Mouse (Mus musculus): ENCODE measurements around the gene Zfp160.
A peak's percentile ranks its signal among the peaks of the same experiment; 100 is the strongest.
"Not testable (repeated sequence)": the region's sequence is repeated elsewhere in the genome, so short reads cannot be mapped to it uniquely, and the experiment has no call there.

Gene Zfp160

DNA sequence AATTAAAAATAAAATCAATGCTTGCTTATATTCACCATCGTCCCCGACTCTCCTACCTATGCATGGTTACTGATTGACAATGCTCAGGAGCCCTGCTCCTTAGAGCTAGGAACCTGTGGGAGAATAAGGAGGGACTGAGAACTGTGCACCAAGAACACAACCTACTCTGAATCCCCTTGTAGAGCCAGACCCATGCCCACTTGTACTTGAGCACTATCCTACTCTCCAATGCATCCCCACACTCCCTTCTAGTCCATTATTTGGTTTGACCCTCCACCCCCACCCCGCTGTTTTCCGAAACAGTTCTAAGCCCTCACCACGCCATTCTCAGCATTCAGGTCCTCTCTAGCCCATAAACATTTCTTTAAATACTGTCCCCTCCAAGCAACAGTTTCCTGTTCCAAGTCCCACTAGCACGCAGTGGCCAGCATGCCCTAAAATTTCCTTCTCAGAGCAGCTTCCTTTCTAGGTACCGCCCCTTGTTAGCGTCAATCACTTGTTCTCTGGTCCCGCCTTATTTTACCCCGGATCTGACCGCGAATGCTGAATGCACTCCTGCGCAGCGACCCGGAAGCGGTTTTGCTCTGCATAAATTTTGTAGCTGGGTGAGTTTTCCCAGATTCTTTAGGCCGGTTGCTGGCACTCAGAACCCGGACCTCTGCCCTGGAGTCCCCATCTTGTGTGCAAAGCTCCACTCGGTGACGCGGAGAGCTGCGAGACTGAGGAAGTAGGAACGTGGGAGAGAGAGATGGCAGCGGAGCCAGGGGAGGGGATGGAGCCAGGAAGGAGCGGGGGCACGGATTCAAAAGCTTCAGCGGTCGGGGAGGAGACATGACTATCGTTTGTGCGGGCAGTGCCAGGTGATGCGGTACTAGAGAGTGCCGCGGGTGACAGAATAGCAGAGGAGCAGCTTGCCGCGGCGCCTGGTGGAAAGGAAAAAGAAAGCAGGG lies at the start of gene Zfp160:
Zfp160 (plus strand) TSS at position 522 of the 950 bp plus-strand sequence.
- peak; percentile 78 for DNase-seq (ENCODE audit: low spot score)

DNA sequence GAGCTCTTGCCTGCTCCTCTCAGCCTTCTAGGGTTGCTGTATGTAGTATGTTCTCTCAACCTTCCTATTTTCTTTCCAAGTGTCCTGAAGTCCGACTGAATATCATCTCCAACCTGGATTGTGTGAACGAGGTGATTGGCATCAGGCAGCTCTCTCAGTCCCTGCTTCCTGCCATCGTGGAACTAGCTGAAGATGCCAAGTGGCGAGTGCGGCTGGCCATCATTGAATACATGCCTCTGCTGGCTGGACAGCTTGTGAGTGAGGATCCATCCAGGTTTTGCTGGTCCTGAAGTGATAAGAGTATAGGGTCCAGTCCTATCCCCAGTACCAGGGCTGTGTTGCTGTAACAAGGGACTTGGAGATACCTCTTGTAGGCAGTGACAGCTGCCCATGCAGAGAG lies 48.3 kb upstream of the Zfp160 start:
- DNase-seq (ENCODE audit: low spot score) = no peak

DNA sequence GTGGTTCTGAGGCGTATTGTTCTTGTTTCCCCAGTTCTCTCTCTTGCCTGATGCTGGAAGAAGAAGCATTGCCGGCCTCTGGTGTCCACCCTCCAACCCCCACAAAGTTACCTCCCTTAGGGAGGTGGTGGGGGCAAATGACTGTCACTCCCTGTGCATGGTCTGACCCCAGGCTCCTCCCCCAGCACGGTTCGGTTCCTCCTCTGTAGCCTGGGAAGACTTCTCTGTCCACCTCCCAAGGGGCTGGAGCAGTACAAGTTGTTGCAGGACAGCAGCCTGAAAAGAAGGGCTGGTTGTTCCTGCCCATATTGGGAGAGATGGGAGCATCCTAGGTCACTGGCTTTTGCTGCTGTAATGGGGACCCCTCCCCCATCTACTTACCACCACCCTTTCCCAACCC lies 43.3 kb upstream of the Zfp160 start:
- DNase-seq (ENCODE audit: low spot score) = no peak

DNA sequence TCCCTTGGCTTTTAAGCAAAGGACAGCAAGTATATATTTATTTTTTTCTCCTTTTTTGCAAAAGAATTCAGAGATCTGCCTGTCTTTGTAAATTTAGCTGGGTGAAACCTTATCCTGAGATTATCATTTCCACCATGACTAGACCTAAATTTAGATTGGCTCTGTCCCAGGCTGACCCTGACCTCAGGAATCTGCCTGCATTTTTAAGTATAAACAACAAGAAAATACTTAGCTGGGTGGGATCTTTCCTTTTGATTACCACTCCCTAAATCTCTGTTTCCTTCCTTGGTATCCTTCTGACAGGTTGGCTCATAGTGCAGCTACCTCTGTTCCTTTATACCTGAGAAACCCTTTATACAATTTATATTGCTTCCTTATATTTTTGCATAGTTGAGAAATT lies 42.0 kb upstream of the Zfp160 start:
- no peak for DNase-seq (ENCODE audit: low spot score)

DNA sequence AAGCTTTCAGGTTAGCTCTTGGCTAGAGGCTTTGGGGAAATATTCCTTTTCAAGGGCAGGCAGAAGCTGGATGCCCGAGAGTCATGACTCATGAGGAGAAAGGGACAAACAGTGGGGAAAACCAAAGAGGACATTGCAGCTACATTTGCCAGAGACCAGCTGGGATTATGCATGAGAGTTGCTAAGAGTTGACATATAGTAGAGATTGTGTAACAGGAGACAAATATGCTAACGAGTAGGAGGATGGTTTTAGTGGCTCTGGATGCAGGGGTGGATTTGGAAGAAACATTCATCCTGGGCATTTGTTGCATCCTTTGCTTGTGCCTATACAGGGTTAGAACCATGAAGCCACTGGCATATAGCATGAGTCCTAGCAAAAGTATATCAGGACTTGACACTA lies 15.0 kb upstream of the Zfp160 start:
- no peak for DNase-seq (ENCODE audit: low spot score)

DNA sequence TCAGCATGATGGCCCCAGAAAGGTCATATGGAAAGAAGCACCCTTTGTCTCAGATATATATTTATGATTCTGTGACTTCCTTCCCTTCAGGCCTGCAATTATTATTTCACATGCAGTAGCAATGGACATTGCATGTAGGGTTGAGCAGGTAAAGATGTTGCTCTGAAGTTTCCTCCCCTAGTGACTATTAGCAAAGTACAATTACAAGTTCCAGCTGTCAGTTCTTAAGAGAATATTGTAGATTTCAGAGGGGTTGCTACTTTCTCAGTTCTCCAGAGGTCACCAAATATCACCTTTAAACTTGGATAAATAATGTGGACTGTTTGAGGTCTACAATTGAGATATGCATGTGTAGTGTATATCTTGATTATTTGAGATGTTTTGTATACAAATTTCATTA lies 12.3 kb upstream of the Zfp160 start, which contains the start of gene Vmn1r233:
Vmn1r233 (minus strand) TSS at position 101 of the 400 bp plus-strand sequence.
- DNase-seq (ENCODE audit: low spot score) = no peak

DNA sequence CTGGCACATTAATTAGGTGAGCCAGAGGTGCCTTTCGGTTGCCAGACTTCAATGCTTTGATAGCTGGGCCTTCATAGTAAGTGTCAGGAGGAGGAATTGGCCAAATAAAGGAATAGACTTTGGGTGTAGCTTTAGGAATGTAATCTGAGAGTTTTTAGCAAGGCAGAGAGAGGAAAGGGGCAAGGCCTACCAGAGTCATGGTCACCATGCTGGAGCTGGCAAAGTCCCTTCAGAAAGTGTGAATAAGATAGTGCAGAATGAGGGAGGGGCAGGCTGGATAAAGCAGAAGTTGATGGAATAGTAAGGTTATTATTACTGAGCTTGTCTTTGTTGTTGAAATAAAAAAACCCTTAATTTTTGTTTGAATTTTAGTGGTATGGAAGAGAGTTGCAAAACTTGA lies 1.0 kb downstream of the Zfp160 start:
- no peak for DNase-seq (ENCODE audit: low spot score)

DNA sequence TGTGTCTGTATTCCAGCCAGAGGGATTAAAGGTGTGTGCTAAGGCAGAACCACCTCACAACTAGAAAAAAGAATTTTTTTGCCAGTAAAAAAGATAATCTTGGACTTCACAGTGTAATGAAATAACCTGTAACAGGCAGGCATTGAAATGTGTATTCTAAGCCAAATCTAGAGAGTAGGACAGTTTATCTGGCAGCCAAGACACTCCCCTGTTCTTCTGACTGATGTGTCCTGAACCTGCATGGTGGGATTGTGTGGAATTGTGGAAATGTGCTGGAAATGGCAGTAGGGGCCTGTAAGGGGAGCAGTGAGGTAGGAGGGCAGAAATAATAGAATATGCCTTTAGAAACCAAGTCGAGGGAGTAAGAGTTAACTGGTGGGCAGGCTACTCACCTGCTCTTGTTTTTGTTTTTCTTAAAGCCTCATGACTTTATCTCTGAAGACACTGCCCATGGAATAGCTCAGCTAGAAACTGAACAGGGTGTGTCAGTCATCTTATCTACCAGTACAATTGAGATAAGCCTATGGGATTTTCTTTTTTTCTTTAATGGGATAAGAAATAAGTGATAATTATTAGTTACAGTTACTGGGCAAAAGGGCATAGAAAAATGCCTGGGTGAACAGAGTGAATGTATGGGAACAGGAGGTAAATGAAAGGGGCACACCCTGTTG lies 9.8 kb downstream of the Zfp160 start:
- no peak for DNase-seq (ENCODE audit: low spot score)

DNA sequence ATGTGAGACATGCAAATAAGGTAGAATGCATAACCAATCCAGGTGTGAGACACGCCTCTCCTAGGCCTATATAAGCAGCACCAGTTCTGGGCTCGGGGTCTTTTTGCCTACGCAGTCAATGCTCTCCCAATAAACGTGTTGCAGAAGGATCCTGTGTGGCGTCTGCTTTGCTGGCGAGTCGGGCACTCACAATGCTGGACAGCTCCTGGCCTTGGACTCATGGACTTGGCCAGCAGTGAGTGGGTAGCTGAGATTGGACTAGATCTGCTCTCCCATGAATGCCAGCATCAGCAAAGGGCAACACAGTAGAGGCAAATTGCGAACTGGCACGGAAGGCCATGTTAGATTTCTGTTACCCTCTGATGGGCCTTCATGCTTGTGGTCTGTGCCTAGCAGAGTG lies 39.3 kb downstream of the Zfp160 start:
- not testable (repeated sequence) for DNase-seq (ENCODE audit: low spot score)

DNA sequence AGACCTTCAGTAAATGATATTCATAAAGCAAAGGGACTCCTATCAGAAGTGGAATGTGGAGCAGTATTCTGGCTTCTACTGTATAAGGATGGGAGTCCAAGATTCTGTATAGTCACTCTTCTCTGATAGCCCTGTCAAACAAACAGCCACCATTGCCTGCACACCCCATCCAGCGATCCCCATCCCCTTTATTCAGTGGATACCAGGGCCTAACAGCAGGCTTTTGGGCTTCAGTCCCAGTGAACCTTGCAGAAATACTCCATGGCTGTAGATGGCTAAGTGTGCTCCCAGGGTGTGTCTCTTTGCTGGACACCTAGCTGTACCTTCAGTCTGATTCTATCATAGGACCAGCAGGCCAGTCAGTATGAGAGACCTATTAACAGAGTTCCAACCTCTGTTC lies 42.2 kb downstream of the Zfp160 start:
- DNase-seq (ENCODE audit: low spot score) = no peak

DNA sequence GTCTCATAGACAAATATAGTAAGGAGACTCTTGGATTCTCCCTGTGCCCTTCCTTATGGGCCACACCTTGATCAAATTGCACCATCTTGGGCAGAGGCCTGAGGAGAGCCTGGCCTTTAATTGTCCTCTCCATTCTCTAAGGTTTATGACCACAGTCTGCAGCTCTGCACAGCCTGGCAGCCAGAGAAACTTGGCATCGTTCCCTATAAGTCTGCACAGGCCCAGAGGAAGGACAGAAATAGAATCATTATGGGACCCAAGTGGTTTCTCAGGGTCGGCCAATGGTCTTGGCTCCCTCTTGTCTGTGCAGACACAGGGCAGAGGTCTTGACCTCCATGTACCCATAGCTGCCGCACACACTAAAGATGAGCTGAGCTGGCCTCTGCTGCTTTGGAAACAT lies 42.6 kb downstream of the Zfp160 start:
- not testable (repeated sequence) for DNase-seq (ENCODE audit: low spot score)

DNA sequence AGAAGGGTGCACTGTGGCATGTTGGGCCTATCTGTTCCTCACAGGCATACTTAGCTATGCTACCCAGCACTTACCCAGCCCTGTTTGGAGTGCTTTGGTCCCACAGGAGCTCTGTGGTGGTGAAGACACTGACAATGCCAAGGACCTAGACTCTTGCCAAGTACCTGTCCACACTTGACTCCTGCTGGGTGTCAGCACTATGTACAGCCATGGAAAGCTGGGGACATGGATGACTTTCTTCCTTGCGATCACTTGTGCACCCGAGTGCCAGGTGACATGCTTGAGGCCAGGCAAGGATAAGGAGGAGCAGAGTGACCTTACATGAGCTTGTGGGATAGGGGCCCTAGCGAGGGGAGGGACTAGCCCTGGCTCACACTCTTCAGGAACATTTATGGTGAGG lies 43.2 kb downstream of the Zfp160 start:
- DNase-seq (ENCODE audit: low spot score) = not testable (repeated sequence)

DNA sequence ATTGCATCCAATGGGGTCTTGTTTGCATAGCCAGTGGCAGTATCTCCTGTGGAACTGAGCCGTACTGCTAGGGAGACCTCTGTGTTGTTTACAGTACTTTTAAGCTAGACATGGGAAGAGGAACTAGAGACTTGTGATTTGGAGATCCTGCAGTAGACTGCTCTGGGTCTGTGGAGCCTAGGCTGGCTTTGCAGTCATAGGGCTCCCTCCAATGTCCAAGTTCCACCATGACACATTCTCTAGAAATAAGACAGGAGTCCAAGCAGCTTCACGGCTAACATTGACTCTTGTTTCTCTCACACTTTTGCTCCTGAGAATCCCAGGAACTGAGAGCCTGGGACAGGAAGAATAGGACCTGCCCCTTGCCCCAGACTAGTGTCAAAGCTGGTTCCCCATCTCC lies 44.6 kb downstream of the Zfp160 start:
- DNase-seq (ENCODE audit: low spot score) = no peak

DNA sequence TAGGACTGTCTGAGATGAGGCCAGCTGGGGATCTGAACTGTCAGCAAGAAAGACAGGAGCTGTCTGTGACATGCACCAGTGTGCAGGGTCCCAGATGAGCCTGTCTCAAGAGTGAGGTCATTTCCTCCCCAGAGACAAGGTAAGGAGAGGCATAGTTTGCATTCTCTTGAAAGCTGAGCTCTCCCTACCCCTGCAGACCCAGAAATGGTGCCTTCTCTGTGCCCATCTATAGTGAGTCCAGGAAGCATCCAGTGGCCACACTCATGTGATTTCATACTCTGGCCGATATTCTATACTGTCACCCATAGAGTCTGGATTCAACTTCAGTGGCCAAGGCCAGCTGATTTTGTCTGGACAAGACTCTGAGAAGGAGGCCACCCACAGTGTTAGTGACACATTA lies 46.4 kb downstream of the Zfp160 start:
- DNase-seq (ENCODE audit: low spot score) = not testable (repeated sequence)

DNA sequence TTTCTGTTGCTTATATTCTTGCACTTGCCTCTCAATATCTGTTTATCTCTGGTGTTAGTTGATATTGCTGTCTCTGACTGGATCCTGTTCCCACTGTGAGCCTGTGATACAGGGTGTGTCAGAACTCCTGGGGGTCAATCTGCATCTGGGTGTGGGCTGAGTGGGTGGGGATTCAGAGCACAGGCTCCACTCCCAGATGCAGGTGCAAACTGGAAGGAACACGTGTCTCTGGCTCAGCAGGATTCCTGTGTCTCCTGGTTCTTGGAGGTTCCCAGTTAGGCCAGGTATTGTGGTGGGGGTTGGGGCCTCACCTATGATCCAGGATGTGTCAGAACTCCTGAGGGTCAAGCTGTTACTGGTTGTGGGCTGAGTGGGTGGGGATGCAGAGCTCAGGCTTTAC lies 56.8 kb downstream of the Zfp160 start:
- no peak for DNase-seq (ENCODE audit: low spot score)

DNA sequence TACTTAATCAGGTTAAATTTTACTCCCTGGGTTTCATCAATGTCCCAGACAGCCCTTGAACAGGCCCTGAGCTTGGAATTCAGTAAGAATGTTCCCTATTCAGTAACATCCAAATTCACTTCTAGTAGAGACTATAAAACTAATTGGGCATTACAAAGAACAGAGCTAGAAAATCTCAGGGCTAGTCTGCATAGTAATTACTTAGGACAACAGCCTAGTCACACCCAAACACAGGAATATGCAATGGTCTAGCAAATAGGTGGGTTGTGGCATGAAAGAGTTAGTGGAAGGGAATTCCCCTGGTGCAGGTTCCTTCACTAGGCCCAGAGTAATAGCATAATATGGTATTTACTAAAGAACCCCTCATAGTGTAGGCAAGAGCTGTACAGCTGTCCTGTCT lies 58.3 kb downstream of the Zfp160 start:
- no peak for DNase-seq (ENCODE audit: low spot score)

DNA sequence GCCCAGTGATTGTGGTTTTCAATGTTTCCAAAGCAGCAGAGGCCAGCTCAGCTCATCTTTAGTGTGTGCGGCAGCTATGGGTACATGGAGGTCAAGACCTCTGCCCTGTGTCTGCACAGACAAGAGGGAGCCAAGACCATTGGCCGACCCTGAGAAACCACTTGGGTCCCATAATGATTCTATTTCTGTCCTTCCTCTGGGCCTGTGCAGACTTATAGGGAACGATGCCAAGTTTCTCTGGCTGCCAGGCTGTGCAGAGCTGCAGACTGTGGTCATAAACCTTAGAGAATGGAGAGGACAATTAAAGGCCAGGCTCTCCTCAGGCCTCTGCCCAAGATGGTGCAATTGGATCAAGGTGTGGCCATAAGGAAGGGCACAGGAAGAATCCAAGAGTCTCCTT lies 60.7 kb downstream of the Zfp160 start:
- DNase-seq (ENCODE audit: low spot score) = not testable (repeated sequence)

DNA sequence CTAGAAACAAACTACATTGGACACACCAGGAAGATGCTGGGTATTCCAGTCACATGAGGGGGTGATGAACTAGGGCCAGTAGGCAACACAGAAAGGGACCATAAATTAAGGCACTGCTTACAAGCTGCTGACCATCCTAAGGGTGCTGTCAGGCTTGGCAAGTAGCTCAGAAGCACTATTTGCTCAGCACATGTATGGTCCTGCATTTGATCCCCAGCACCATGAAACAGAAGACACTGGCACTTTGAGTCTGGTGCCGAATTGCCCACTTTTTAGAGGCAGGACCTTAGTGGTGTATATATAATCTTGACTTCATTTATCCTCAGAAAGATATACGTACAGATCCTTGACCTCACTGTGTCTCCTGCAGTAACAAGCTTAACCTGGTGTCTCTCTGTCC lies 62.3 kb downstream of the Zfp160 start:
- DNase-seq (ENCODE audit: low spot score) = not testable (repeated sequence)

Measured in ovary, postnatal 36 days (tissue).